Mouse (Mus musculus) right cerebral cortex, postnatal 36 days (tissue): Measurements from ENCODE around the gene Tbl3.

Experiments
- DNase-seq, 2 experiments: peaks; one replicate each; pipeline ENCODE4 v3.0.0; 2022; ENCODE audit warnings: low spot score in 2 of 2, mixed read lengths in 1 of 2

The Tbl3 gene

DNA sequence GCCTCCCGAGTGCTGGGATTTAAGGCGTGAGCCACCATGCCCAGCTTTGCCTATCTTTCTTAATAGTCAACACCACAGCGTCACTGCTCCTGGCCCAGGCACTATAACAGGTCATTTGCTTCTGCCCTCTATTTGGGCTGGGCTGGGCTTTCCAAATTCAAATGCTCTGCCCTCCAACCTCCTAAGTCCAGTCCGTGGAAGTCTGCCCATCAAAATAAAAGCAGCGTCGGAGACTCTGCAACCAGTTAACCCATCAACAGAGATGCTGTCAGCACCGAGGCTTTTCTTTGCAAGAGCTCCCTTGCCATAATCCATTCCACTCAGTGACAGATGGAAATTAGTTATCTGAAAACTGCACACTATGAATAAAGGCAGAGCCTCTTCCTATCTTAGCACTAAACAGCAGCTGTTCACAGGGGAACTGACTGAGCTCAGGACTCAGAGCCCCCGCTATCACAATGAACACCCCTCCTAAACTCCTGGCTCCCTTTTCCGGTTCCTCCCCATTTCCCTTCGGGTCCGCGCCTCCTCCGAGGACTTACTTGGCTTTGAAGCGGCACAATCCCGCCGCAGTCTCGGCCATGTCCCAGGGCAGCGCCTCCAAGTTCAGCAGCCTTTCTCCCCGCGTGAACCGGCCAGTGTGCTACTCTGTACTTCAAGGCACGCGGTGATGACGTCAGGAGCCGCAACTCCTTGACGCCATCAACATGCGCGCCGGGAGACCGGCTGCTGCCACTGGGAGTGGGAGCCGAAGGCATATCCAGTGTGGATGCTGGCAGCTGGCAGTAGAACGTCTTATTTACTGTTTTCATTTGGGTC, at the start of gene Tbl3:
Tbl3 (minus strand) TSS at position 679 of the 819 bp plus-strand sequence.
- peak; percentile 93 to 95 for DNase-seq

- DNase-seq, result no peak
Observed at GRCm38 (mm10) chr17:24752415-24753394, 45.2 kb upstream of the Tbl3 start, which contains the start of gene Hs3st6. Gene Hs3st6 (plus strand): TSS chr17:24752988.

- no peak for DNase-seq
Observed at GRCm38 (mm10) chr17:24751528-24751927, 44.1 kb upstream of the Tbl3 start.

GRCm38 (mm10) chr17:24746986-24747385, 39.5 kb upstream of the Tbl3 start:
- no peak for DNase-seq

GRCm38 (mm10) chr17:24745526-24746497, 38.4 kb upstream of the Tbl3 start:
- peak; percentile 71 to 74 for DNase-seq

- no peak for DNase-seq
Observed at GRCm38 (mm10) chr17:24744381-24744780, 36.9 kb upstream of the Tbl3 start.

DNA sequence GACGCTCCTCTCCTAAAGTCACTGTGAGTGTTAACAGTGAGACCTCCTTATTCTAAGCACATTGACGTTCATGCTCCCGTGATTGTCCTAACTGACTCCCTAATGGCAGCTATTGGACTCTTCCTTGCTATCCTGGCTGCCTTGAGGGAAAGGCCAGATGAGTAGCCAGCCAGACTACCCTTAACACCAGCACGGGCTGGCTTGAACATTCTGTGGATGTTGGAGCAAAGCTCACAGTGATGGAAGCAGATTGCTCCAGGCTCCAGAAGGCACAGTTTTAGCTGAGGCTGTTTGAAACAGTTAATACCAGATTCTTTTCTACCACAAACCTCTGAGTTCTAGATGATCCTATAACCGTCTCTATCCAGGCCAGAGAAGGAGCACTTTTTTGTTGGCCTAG, 36.4 kb upstream of the Tbl3 start:
- DNase-seq, result no peak

GRCm38 (mm10) chr17:24742307-24742706, 34.8 kb upstream of the Tbl3 start:
- DNase-seq, result no peak

GRCm38 (mm10) chr17:24739926-24740325, 32.5 kb upstream of the Tbl3 start:
- no peak for DNase-seq

- no peak for DNase-seq
Observed at GRCm38 (mm10) chr17:24738238-24738637, 30.8 kb upstream of the Tbl3 start.

DNA sequence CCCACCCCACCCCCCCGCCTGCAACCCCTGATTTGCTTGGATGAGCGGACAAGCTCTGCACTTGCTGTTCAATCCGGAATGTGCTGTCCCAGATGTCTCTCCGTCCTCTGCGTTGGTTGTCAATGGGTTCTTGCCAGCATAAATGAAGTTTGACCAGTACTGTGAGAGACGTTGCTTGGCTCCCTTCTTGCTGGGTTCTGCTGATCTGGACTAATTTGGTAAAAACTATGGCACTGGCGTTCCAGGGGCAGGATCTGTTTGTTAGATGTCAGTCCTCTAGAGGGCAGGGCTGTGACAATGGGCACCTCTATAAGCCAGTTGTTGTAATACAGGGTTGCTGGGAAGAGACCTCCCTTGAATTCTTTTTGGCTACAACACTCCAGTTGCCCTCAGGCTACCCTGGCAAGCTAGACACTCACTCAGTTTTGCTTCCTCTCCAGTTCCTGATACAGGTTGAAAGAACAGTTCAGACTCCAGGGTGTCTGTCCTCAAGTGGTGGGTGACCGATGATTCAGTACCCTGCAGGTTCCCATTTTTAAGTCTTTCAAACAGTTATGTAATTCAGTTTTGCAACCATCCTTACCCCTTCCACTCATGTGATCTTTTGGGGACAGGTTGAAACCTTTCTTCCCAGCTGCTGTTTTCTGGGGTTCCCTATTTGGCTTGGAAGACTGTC, 29.8 kb upstream of the Tbl3 start:
- no peak for DNase-seq

DNA sequence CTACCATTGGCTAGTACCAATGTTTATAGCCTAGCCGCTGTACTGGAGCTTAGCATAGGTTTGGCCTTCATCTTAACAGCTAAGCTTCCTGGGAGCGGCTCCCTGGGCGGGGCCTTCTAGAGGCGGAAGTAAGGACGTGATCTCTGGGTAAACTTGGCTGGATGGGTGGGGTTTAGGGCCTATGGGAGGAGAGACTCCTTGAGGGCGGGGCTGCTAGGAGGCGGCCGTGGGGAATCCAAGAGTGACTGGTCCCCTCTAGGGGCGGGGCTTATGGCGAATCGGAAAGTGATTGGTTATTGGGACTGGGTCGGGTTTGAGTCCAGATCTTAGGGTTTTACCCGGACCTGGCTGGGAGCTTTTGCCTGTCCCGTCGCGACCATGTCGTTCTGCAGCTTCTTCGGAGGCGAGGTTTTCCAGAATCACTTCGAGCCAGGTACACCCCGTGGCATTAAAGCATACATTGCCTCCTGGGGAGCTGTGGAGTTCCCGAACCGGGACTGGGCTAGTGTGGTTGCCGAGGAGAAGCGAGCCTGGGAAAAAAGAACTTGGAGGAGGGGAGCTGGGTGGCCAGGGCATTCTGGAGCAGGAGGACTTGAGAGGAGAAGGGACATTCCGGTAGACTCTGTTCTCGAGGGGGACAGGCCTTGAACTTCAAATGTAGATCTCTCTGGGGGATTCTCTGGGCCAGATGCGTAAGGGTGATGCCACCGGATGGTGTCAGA, 29.0 kb upstream of the Tbl3 start, which contains the start of gene Msrb1:
Msrb1 (plus strand) TSS at position 313 of the 722 bp plus-strand sequence.
- peak; percentile 85 to 93 for DNase-seq

GRCm38 (mm10) chr17:24735446-24735845, 28.0 kb upstream of the Tbl3 start:
- DNase-seq, result no peak

- DNase-seq, result no peak
Observed at GRCm38 (mm10) chr17:24734513-24734912, 27.1 kb upstream of the Tbl3 start.

GRCm38 (mm10) chr17:24733434-24734050, 26.1 kb upstream of the Tbl3 start:
- no peak for DNase-seq

GRCm38 (mm10) chr17:24732233-24732935, 24.9 kb upstream of the Tbl3 start:
- no peak for DNase-seq

DNA sequence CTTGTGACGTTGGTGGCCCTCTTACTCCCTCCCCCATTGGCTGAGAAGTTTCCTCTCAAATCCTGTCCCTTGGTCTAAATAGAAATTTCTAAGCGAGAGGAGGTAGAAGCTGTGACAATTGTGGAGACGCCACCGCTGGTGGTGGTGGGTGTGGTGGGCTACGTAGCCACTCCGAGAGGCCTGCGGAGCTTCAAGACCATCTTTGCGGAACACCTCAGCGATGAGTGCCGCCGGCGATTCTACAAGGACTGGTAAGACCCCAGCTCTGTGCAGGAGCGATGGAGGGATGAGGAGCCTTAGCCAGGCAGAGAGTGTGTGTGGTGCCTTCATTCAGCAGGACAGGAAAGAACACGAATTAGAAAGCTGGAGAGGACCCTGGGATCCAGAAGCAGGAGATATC, 23.3 kb upstream of the Tbl3 start:
- DNase-seq, result no peak

GRCm38 (mm10) chr17:24729067-24729466, 21.6 kb upstream of the Tbl3 start:
- no peak for DNase-seq

GRCm38 (mm10) chr17:24728184-24728583, 20.7 kb upstream of the Tbl3 start:
- DNase-seq, result no peak
